Mouse (Mus musculus) testis, postnatal 10 days (tissue): ENCODE measurements around the gene Kif5c.
A peak's percentile ranks its signal among the peaks of the same experiment; 100 is the strongest.

Source experiments
- DNase-seq: peaks from one replicate; pipeline ENCODE4 v3.0.0; 2021; ENCODE audit warnings: low spot score

Kif5c gene

GRCm38 (mm10) chr2:49720343-49720742 is 101.2 kb downstream of the Kif5c start:
- DNase-seq: no peak

GRCm38 (mm10) chr2:49722331-49722730 is 103.2 kb downstream of the Kif5c start:
- DNase-seq: no peak

- no peak for DNase-seq
Observed at GRCm38 (mm10) chr2:49722983-49723382, 103.9 kb downstream of the Kif5c start.

- DNase-seq: no peak
Observed at GRCm38 (mm10) chr2:49726672-49727071, 107.6 kb downstream of the Kif5c start.

DNA sequence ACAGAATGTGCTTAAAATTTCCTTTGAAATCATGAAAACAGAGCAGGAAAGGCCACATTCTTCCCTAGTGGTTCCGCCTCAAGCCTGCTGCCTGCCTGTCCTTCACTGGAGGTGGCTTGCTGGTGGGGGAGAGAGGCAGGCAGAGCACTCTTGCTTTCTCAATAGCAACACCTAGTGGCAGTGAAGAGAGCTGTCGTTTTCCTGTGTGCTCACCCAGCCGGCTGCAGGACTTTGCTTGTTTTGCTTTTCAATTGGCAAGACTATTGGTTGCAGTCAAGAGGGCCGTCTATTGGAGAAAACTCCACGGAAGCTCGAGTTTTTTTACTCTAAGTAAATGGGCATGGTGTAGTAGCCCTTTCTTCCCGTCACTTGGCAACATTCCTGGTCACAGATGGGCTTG is 108.1 kb downstream of the Kif5c start:
- peak; percentile 57 for DNase-seq

DNA sequence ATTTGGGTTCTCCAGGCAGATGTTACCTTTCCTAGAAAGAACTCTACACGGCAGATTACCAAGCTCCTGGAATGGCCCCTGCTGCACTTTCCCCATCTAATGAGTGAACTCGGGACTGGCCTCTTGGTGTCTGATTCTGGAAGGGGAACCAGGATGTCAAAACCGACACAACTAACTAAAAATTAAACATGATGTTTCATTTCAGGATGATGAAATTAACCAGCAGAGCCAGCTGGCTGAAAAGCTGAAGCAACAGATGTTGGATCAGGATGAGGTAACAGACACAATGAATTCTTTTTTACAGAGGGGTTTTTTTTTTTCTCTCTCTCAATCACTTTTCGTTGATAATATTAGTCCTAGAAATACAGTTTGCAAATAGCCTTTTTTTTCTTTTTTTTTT is 108.6 kb downstream of the Kif5c start:
- no peak for DNase-seq

GRCm38 (mm10) chr2:49728896-49729610 is 110.0 kb downstream of the Kif5c start:
- no peak for DNase-seq

DNA sequence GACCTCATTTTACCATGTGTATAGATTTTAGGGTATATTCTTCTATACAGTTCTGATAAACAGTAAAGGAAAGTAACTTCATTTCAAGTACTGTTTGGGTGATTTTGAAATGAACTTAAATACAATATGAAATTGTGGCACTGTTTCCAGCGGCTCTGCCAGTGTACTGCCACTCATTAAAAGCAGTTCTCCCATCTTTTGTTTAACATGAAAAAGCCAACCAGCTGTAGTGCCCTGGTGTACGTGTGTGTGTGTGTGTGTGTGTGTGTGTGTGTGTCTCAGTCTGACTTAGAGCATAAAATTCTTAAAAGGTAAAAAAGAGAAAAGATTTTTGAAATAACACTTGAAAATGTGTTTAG is 110.5 kb downstream of the Kif5c start:
- no peak for DNase-seq

DNA sequence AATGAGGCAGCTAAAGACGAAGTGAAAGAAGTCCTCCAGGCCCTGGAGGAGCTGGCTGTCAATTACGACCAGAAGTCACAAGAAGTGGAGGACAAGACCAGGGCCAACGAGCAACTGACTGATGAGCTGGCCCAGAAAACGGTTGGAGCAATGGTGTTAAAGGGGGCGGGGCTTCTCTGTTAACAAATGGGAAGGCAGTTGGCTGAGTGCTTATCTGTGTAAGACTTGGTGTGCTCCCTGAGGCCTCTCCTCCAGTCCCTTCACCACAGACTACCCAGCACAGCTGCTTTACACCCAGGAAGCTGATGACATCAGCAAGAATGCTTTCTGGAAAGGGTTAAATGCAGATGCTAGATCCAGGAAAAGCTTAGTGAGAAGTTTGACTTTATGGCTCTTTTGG is 111.1 kb downstream of the Kif5c start:
- no peak for DNase-seq

- no peak for DNase-seq
Observed at GRCm38 (mm10) chr2:49732745-49733655, 113.9 kb downstream of the Kif5c start.

GRCm38 (mm10) chr2:49733656-49734008 is 114.5 kb downstream of the Kif5c start:
- DNase-seq: no peak

GRCm38 (mm10) chr2:49734013-49734780 is 115.1 kb downstream of the Kif5c start:
- peak; percentile 84 for DNase-seq

- no peak for DNase-seq
Observed at GRCm38 (mm10) chr2:49735386-49735785, 116.3 kb downstream of the Kif5c start.

- no peak for DNase-seq
Observed at GRCm38 (mm10) chr2:49739046-49739445, 119.9 kb downstream of the Kif5c start.

- no peak for DNase-seq
Observed at GRCm38 (mm10) chr2:49741026-49741425, 121.9 kb downstream of the Kif5c start.

DNA sequence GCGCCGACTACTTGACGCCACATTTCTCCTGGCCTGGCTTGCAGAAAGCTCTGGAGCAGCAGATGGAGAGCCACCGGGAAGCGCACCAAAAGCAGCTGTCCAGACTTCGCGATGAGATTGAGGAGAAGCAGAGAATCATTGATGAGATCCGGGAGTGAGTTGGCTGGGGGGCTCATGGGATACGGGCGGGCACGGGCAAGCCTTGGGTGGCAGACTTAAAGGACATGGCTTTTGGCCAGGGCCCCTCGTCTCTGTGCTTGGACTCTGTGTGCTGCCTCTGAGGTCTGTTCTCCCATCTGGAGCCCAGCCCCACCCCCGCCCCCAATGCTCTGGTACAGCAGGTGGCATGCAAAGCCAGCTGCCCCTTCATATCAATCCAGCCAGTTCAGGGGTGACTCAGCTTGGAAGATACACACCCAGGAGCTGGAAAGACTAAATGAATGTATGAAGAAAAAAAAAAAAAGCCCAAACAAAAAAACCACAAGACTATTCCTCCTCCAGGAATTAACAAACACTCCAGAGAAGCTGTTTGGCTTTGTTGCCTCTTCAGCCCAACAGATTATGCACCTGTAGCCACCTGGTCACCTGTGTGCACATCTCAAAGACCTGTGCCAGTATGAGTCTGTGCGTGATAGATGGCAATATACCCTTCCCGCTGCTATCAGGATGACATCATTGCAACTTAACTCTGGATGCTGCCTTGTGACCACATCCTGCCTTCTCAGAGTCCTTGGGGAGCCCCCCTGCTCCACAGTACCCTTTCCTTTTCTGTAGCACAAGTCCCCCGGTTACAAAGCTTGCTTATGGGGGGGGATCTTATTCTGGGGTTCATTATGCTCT is 123.0 kb downstream of the Kif5c start:
- no peak for DNase-seq

DNA sequence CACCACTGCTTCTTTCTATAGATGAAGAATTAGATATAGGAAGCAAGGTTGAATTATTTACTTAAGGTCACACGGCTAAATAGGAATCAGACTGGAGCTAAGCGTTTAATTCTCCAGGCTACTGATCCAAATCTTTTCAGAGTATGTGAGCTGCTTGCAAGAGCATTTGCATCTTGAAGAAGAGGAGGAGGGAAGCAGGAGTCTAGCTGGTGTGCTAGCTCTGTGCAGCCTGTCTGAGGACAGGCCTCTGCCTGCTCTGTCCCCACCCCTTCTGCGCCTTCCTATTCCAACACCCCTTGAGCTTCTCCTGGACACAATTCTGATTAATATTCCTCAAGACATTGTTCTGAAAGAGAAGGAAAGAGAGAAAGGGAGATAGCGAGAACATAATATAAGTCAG is 123.8 kb downstream of the Kif5c start:
- no peak for DNase-seq

GRCm38 (mm10) chr2:49743775-49744174 is 124.7 kb downstream of the Kif5c start:
- no peak for DNase-seq

GRCm38 (mm10) chr2:49744251-49745093 is 125.4 kb downstream of the Kif5c start:
- DNase-seq: no peak

- DNase-seq: no peak
Observed at GRCm38 (mm10) chr2:49745094-49745781, 126.1 kb downstream of the Kif5c start.
